Mouse (Mus musculus): ENCODE measurements around the gene Parp8. TPM values are rescaled to one million over a fixed set of nuclear protein-coding genes. Genes with fewer than 3 reads are reported as not detected.

Gene Parp8
- polyA plus RNA-seq, 1 experiment = 44.9 TPM

GRCm38 (mm10) chr13:117013516-117013915 is 11.8 kb downstream of the Parp8 start:
- no peak for DNase-seq (ENCODE audit: low read depth)
- no peak for TF ChIP-seq POLR2A (IDR thresholded peaks at IDR 0.05; ENCODE audit: borderline replicate concordance, extremely low read depth, insufficient read depth, insufficient read length, poor library complexity, severe bottlenecking)
- TF ChIP-seq CTCF (IDR thresholded peaks at IDR 0.05; ENCODE audit: borderline replicate concordance, extremely low read depth, insufficient read depth, insufficient read length) = no peak

DNA sequence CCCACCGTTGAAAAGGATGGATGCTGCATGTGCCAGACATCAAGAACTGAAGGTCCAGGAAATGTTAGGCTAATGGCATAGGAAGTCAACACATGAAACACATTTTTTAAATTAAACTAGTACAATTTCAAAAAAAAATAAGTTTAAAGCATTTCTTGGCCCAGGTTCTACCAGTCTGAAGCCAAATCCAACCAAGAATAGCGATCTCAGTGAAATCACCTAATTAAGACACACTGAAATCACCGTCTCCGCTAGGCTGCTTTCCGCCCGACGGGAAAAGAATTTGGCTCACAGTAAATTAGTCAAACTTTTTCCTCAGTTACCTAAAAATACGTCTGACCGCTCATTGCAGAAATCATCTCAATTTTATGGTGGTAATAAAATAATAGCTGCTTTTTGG is 13.3 kb downstream of the Parp8 start:
- TF ChIP-seq CTCF (IDR thresholded peaks at IDR 0.05; ENCODE audit: borderline replicate concordance, extremely low read depth, insufficient read depth, insufficient read length) (no peak), POLR2A (IDR thresholded peaks at IDR 0.05; ENCODE audit: borderline replicate concordance, extremely low read depth, insufficient read depth, insufficient read length, poor library complexity, severe bottlenecking) (no peak)

DNA sequence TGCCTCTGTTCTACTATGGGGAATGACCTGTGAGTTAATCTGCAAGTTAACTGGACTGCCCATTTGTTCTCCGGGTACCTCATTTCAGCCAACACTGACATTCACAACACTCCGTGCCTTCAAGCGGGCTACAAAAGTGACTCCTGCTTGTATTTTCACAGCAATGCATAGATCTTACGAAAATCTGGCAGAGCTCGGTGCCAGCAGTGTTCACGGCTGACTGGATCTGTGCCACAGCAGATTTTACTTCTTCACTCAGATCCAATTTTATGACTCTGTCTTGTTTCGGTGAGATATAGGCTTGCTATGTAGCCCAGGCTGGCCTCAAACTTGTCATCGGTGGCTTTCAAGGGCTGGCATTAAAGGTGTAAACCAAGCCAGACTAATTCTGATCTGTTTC is 15.2 kb downstream of the Parp8 start:
- TF ChIP-seq POLR2A (IDR thresholded peaks at IDR 0.05; ENCODE audit: borderline replicate concordance, extremely low read depth, insufficient read depth, insufficient read length, poor library complexity, severe bottlenecking) = no peak
- TF ChIP-seq CTCF (IDR thresholded peaks at IDR 0.05; ENCODE audit: borderline replicate concordance, extremely low read depth, insufficient read depth, insufficient read length) = no peak
- peak; percentile 89 for DNase-seq (ENCODE audit: low read depth)

More for the DNA sequence above, 13.3 kb downstream of the Parp8 start:
- DNase-seq (ENCODE audit: low read depth) = no peak

- no peak for DNase-seq (ENCODE audit: low read depth)
- TF ChIP-seq POLR2A (IDR thresholded peaks at IDR 0.05; ENCODE audit: borderline replicate concordance, extremely low read depth, insufficient read depth, insufficient read length, poor library complexity, severe bottlenecking) = no peak
- TF ChIP-seq CTCF (IDR thresholded peaks at IDR 0.05; ENCODE audit: borderline replicate concordance, extremely low read depth, insufficient read depth, insufficient read length) = no peak
These were observed 17.0 kb downstream of the Parp8 start for GRCm38 (mm10) chr13:117008021-117009015.

- DNase-seq (ENCODE audit: low read depth) = no peak
- TF ChIP-seq POLR2A (IDR thresholded peaks at IDR 0.05; ENCODE audit: borderline replicate concordance, extremely low read depth, insufficient read depth, insufficient read length, poor library complexity, severe bottlenecking) (no peak), CTCF (IDR thresholded peaks at IDR 0.05; ENCODE audit: borderline replicate concordance, extremely low read depth, insufficient read depth, insufficient read length) (no peak)
These were observed 17.8 kb downstream of the Parp8 start for GRCm38 (mm10) chr13:117007566-117007965.

DNA sequence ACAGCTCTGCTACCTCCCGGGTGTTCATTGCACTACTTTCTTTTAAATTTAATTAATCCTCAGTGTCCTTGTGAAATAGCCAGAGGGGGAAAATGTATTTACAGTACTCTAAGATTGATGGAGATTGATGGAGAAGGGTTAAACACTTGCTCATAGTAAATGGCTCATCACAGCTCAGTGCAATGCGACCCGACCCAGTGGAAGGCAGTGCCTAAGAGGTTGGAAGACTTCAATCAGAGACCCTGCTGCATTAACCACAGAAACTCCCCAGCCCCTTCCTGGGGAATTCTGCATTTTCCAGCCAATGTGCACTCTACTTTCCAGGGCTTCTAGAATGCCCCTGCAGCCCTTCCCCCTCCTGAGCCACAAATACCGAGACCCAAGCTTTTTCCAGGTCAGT is 18.7 kb downstream of the Parp8 start:
- TF ChIP-seq CTCF (IDR thresholded peaks at IDR 0.05; ENCODE audit: borderline replicate concordance, extremely low read depth, insufficient read depth, insufficient read length) (no peak), POLR2A (IDR thresholded peaks at IDR 0.05; ENCODE audit: borderline replicate concordance, extremely low read depth, insufficient read depth, insufficient read length, poor library complexity, severe bottlenecking) (no peak)

DNA sequence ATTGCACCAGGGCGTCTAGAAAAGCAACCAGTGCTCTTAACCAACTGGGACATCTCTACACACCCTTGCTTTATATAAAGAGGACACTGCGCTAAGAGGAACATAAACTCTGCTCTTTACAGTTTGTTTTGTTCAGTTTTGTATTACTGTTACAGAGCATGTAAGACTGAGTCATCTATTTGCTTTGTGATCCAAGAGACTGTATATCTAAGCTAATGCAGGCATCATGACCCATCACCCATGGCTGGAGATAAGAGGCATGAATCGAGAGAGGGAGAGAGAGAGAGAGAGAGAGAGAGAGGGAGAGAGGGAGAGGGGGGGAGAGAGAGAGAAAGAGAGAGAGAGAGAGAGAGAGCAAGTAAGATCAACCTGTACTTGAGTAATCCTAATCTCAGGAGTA is 24.8 kb downstream of the Parp8 start:
- no peak for TF ChIP-seq POLR2A (IDR thresholded peaks at IDR 0.05; ENCODE audit: borderline replicate concordance, extremely low read depth, insufficient read depth, insufficient read length, poor library complexity, severe bottlenecking)

More for the DNA sequence above, 18.7 kb downstream of the Parp8 start:
- no peak for DNase-seq (ENCODE audit: low read depth)

DNA sequence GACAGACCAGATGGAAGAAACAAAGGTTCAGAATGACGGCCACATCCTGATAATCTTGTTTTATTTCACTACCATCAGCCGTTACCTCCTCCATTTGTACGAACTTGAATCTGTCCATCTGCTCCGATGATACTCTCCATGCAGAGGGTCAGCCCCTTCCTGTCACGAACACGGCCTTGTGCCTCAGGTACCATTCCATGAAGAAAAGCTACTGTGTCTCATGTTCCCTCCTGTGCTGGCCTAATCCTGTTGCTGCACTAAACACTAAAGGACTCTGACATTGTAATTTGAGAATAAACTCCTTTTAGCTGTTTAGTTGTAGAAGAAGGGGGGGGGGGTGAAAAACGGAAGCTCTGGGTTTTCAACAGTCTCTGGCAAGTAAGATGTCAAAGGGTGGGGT is 33.8 kb downstream of the Parp8 start:
- DNase-seq (ENCODE audit: low read depth) = no peak
- TF ChIP-seq CTCF (IDR thresholded peaks at IDR 0.05; ENCODE audit: borderline replicate concordance, extremely low read depth, insufficient read depth, insufficient read length) (no peak), POLR2A (IDR thresholded peaks at IDR 0.05; ENCODE audit: borderline replicate concordance, extremely low read depth, insufficient read depth, insufficient read length, poor library complexity, severe bottlenecking) (no peak)

More for the DNA sequence above, 24.8 kb downstream of the Parp8 start:
- DNase-seq (ENCODE audit: low read depth) = no peak

DNA sequence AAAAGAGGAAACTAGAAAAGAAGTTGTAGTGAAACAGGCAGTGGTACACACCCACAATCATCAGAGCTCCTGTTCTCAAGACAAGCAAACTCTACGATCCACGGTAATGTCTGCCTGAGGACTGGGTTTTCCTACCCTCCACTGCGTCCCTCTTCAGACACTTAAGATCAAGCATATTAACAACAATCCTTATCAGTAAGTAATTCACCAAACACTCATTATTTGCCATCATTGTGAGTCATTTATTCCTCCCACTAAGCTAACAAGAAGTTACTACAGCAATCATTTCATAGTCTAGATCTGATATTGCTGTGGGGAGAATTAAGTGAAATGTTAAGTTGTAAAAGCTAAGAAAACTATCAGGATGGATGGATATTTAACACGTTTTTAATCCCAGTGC is 35.0 kb downstream of the Parp8 start:
- TF ChIP-seq POLR2A (IDR thresholded peaks at IDR 0.05; ENCODE audit: borderline replicate concordance, extremely low read depth, insufficient read depth, insufficient read length, poor library complexity, severe bottlenecking) = no peak
- TF ChIP-seq CTCF (IDR thresholded peaks at IDR 0.05; ENCODE audit: borderline replicate concordance, extremely low read depth, insufficient read depth, insufficient read length) = no peak
- DNase-seq (ENCODE audit: low read depth) = no peak

- TF ChIP-seq CTCF (IDR thresholded peaks at IDR 0.05; ENCODE audit: borderline replicate concordance, extremely low read depth, insufficient read depth, insufficient read length) = no peak
- TF ChIP-seq POLR2A (IDR thresholded peaks at IDR 0.05; ENCODE audit: borderline replicate concordance, extremely low read depth, insufficient read depth, insufficient read length, poor library complexity, severe bottlenecking) = no peak
- no peak for DNase-seq (ENCODE audit: low read depth)
These were observed 36.6 kb downstream of the Parp8 start for GRCm38 (mm10) chr13:116988706-116989105.

- no peak for DNase-seq (ENCODE audit: low read depth)
- TF ChIP-seq POLR2A (IDR thresholded peaks at IDR 0.05; ENCODE audit: borderline replicate concordance, extremely low read depth, insufficient read depth, insufficient read length, poor library complexity, severe bottlenecking) = no peak
These were observed 37.1 kb downstream of the Parp8 start for GRCm38 (mm10) chr13:116988208-116988607.

GRCm38 (mm10) chr13:116987284-116987683 is 38.1 kb downstream of the Parp8 start:
- no peak for DNase-seq (ENCODE audit: low read depth)
- TF ChIP-seq CTCF (IDR thresholded peaks at IDR 0.05; ENCODE audit: borderline replicate concordance, extremely low read depth, insufficient read depth, insufficient read length) = no peak
- TF ChIP-seq POLR2A (IDR thresholded peaks at IDR 0.05; ENCODE audit: borderline replicate concordance, extremely low read depth, insufficient read depth, insufficient read length, poor library complexity, severe bottlenecking) = no peak
